Mouse (Mus musculus) spleen, adult 2 months (tissue): ENCODE data around the gene Atp6v1e2.

Experiments
- CTCF ChIP-seq: fragments of 200-500 bp; IDR thresholded peaks from 2 replicates; pipeline ENCODE4 v1.5.1; 2011; ENCODE audit warnings: mild to moderate bottlenecking, inconsistent platforms; ENCODE audit not compliant: insufficient read depth, insufficient read length, insufficient replicate concordance; ENCODE audit errors: extremely low read depth
- POLR2A ChIP-seq: fragments of 200-500 bp; IDR thresholded peaks from 2 replicates; pipeline ENCODE4 v1.6.1; 2011; ENCODE audit warnings: low read depth, low read length, inconsistent platforms

DNA sequence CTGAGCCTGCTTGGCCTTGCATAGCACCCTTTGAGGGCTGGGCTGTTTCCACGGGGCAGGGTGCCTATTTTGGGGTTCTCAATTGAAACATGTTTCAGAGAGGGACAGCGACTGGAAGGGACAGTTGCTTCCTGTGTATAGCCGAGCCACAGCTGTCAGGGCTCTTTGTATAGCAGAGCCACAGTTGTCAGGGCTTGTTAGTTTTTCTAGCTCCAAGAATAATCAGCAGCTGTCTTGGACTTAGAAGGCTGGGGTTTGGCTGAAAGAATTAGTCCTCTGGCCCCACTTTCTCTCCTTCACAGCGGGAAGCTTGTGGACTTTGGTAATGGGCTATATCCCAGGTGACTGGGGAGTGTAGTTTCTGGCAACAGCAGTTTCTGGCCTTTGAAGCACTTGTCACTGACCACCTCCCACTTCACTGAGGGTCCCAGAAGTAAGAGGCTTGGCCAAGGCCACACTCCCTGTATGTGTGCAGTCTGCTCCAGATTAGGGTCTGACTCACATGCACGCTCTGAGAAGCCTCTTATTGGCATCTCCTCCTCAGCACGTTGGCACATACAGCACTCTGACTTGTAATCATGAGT, 41.0 kb upstream of the Atp6v1e2 start:
- no peak for TF ChIP-seq CTCF
- no peak for TF ChIP-seq POLR2A
